Mouse (Mus musculus): Measurements from ENCODE around the gene Efna2.

DNA sequence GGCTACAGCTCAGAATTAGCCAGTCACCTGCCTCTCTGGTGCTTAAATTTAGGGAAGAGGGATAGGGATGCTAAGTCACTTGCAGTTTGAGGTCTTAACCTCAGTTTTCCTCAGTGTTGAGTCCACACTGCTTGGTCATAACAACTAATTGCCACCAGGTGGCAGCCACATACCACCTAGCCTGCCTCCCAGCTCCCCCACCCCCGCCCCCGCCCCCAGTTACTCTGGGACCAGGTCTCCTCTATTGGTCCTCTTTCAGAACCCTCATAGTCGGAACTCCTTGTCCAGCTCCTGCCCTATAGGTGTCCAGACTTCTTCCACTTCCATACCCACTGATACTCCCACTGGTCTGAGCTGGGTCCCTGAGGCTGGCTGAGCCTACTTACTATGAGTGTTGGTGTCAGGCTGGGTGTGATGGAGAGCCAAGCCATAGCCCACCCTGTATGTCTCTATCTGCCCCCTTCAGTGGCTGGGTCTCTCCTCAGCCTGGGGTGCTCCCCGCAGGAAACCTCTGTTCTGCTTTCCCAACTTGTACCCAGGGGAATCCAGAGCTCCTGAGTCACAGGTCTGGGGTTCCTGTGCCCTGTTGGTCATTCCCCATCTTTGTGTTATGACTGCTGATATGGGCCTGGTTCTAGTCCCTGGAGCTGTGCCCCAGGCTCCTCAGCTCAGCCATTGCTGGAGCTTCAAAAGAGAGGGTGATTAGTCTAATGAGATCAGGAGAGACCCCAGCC is 3.6 kb upstream of the Efna2 start:
- no peak for TF ChIP-seq POLR2A (IDR thresholded peaks at IDR 0.05; ENCODE audit: low read depth, low read length)
- peak; percentile 38; the same call in 1 of the 2 replicates for TF ChIP-seq CTCF (IDR thresholded peaks at IDR 0.05; ENCODE audit: extremely low read depth, insufficient read depth, insufficient read length, insufficient replicate concordance)

Data from spleen, adult 2 months (tissue).